Mouse (Mus musculus) lung, adult 18-20 months (tissue): Measurements from ENCODE around the gene Lbp.

Experiments used
- DNase-seq, 2 experiments: peaks; one replicate each; pipeline ENCODE4 v3.0.0; 2022; ENCODE audit warnings: mixed read lengths in 2 of 2

Gene Lbp

GRCm38 (mm10) chr2:158305948-158306695, at the start of gene Lbp:
TSS of gene Lbp (plus strand) at chr2:158306493.
- peak; percentile 83 to 90 for DNase-seq

- DNase-seq, result no peak
Observed at GRCm38 (mm10) chr2:158256894-158257293, 49.4 kb upstream of the Lbp start.

- no peak for DNase-seq
Observed at GRCm38 (mm10) chr2:158258005-158258418, 48.3 kb upstream of the Lbp start, which contains the start of gene Bpi. TSS of gene Bpi (plus strand) at chr2:158258094.

GRCm38 (mm10) chr2:158258781-158259180, 47.5 kb upstream of the Lbp start:
- peak; percentile 53 to 72 for DNase-seq

- no peak for DNase-seq
Observed at GRCm38 (mm10) chr2:158259498-158259897, 46.8 kb upstream of the Lbp start.

GRCm38 (mm10) chr2:158264877-158265276, 41.4 kb upstream of the Lbp start:
- no peak for DNase-seq

- DNase-seq, result no peak
Observed at GRCm38 (mm10) chr2:158270017-158270416, 36.3 kb upstream of the Lbp start.

- no peak for DNase-seq
Observed at GRCm38 (mm10) chr2:158273646-158274045, 32.6 kb upstream of the Lbp start.

GRCm38 (mm10) chr2:158275349-158275748, 30.9 kb upstream of the Lbp start:
- no peak for DNase-seq

GRCm38 (mm10) chr2:158275811-158276210, 30.5 kb upstream of the Lbp start:
- DNase-seq, result no peak

- DNase-seq, result no peak
Observed at GRCm38 (mm10) chr2:158276451-158276850, 29.8 kb upstream of the Lbp start.

GRCm38 (mm10) chr2:158276878-158277277, 29.4 kb upstream of the Lbp start:
- DNase-seq, result no peak

- no peak for DNase-seq
Observed at GRCm38 (mm10) chr2:158279656-158280055, 26.6 kb upstream of the Lbp start.

GRCm38 (mm10) chr2:158281497-158282205, 24.6 kb upstream of the Lbp start:
- DNase-seq, result no peak

- no peak for DNase-seq
Observed at GRCm38 (mm10) chr2:158283136-158283535, 23.2 kb upstream of the Lbp start.

- DNase-seq, result no peak
Observed at GRCm38 (mm10) chr2:158283771-158284170, 22.5 kb upstream of the Lbp start.

GRCm38 (mm10) chr2:158284571-158284970, 21.7 kb upstream of the Lbp start:
- peak; percentile 53 to 68 for DNase-seq

GRCm38 (mm10) chr2:158285655-158286054, 20.6 kb upstream of the Lbp start:
- DNase-seq, result no peak

- peak; percentile 37 to 78 for DNase-seq
Observed at GRCm38 (mm10) chr2:158295700-158296099, 10.6 kb upstream of the Lbp start.

GRCm38 (mm10) chr2:158299203-158299602, 7.1 kb upstream of the Lbp start:
- no peak for DNase-seq

GRCm38 (mm10) chr2:158299731-158300130, 6.6 kb upstream of the Lbp start:
- no peak for DNase-seq

GRCm38 (mm10) chr2:158302807-158303206, 3.5 kb upstream of the Lbp start:
- DNase-seq, result no peak

GRCm38 (mm10) chr2:158306696-158307049, 380 bp downstream of the Lbp start:
- no peak for DNase-seq

GRCm38 (mm10) chr2:158308276-158308675, 2.0 kb downstream of the Lbp start:
- peak; percentile 11 to 52 for DNase-seq
